Mouse (Mus musculus) gastrocnemius, adult 8-10 months (tissue): ENCODE data around the gene Tmem53. TPM values are rescaled to one million over a fixed set of nuclear protein-coding genes. Genes with fewer than 3 reads are reported as not detected.

Source experiments
- DNase-seq, 2 experiments: peaks; one replicate each; pipeline ENCODE4 v3.0.0; 2022; ENCODE audit warnings: low spot score in 2 of 2
- total RNA-seq, 4 experiments: library from RNA; stranded (reverse); gene quantifications; 2 replicates each; pipeline ENCODE4 v1.2.4; 2022

The Tmem53 gene
- total RNA-seq, 4 experiments from 2014 or later = 3.1 to 5.9 (median 4.6) TPM

DNA sequence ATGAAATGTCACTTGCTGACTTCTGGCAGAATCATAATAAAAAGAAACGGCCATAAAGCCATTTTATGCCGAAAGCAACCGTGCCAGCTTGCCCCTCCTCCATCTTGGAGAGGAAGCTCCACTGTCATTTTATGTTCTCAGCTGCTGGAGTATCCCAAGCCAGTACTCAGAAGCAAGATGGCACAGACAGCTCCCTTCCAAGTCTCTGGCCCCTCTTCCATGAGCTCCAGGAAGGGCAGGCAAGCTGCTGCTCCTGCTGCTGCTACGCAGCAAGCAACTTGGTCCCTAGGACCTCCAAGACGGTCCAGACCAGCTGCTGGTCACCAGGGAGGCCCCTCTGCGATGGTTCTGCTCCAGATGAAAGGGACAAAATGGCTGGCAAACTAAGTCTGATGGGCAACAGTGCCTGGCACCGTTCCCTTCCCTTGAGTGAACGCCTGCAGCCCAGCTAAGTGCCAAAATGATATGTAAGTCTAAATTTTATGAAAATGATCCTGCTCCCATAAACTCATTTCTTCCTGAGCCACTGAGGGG is 28.7 kb downstream of the Tmem53 start:
- DNase-seq = no peak

DNA sequence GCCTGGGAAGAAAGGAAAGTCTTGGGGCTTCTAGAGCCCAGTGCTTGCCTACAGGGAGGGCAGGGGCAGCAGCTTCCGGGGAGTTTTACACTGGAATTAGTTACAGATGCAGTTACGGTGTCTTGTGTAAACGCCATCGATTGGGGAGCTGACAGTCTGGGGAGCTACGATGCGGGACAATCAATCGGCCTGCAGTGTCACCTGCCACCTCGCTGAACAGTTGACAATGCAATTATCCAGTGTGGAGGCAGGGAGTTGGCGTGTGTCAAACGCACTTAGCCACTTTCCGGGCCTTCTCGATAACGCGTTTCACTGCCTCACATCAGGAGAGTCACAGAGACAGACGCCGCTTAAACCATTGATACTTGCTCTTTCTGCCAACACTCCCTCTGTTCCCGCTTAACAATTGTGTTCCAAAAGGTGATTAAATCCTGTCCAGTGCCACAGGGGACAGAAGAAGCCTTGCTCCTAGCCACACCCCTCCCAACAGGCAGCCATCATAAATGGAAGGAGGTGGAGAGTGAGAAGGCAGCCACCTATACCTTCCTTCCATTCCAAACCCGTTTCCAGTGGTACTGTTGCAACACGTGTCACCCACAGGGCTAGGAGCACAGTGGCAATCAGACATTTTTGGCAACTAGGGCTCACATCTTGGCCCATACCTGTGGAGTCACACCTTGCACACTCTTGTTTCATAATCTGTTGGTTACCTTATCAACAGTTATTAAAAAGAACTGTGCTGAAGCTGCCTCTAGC is 29.5 kb downstream of the Tmem53 start:
- DNase-seq = no peak

DNA sequence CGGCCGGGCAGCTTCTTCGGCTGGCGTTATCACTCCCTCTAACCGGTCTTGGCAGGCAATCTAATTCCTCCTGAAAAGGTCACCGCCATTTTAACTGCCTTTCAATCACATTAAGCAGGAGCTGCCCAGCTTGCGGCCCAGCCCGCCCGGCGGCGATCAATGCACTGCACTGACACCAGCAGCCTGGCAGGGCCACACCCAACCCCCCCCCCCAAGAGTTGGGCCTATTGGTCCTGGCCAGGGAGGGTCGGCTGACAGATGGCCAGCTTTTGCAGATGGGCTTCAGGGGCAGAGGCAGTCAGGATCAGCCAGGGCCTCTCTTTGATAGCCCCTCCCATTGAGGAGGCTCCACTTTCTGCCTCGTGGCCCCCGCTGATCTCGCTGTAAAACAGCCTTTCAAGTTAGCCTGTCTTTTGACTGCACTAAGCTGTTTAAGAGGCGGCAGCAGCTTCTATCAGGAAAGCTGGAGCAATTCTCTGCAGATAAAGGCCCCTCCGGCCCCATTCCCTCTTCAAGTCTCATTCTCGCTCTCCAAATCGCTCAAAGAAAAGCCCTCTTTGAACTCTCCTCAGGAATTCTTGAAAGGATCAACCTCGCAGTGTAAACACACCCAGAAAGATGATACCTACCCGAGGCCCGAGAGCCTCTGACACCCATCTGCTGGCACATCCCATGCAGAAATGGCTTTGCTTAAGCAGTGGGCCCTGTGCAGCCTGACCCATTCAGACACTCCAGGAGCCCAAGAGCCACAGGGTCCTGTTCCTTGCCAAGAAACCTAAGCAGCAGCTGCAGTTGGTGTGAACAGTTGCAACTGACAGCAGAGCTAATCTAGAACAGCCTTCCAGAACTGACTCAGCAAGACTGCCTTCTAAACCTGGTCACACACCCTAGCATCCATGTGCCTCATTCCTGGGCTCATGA is 31.8 kb downstream of the Tmem53 start:
- peak in 1 of 2 experiments; percentile 60 for DNase-seq

DNA sequence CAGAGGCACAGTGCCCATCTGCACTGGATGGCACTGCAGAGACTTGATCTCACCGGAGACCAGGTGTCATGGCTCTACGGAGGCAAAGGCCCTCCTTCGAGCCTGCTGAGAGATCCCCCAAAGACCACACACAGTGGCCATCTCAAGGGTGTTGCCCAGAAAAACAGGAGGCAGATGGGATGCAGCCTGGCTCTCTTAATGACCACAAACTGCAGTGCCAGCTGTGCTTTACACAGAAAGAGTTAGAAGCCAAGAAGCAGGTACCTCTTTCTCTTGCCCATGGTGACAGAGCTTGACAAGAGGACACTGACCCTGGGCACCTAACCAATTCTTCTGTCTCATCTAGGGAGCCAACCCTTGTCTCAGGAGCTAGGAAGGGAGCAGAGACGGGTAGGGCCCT is 32.6 kb downstream of the Tmem53 start:
- DNase-seq = no peak

DNA sequence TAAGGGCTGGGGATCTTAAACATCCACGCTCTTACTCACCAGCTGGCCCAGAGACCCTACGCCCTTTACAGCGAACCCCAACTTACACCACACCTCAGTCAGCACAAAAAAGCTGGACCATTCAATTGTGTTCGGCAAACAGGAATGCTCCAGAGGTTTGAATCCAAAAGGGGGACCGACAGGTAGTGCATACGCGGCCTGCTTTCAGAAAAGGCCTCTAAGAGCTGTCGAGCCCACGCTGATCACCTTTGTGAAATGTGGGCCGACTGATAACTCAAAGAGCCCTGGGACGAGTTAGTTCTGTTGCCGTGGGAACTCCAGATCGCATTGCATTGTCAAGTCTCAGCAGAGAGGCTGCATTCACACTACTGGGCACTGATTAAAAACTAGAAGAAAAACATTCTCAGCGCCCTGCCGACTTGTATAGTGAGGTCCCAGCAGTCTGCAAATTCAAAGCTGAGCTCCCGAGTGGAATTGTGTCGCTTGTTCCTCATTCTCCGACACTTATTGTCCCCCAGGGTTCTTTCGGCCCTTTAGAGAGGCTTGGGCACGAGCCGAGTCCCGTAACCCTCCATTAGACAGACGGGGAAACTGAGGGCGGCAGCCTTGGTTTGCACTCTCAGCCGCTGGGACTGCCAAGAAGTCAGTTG is 36.7 kb downstream of the Tmem53 start:
- DNase-seq = no peak

DNA sequence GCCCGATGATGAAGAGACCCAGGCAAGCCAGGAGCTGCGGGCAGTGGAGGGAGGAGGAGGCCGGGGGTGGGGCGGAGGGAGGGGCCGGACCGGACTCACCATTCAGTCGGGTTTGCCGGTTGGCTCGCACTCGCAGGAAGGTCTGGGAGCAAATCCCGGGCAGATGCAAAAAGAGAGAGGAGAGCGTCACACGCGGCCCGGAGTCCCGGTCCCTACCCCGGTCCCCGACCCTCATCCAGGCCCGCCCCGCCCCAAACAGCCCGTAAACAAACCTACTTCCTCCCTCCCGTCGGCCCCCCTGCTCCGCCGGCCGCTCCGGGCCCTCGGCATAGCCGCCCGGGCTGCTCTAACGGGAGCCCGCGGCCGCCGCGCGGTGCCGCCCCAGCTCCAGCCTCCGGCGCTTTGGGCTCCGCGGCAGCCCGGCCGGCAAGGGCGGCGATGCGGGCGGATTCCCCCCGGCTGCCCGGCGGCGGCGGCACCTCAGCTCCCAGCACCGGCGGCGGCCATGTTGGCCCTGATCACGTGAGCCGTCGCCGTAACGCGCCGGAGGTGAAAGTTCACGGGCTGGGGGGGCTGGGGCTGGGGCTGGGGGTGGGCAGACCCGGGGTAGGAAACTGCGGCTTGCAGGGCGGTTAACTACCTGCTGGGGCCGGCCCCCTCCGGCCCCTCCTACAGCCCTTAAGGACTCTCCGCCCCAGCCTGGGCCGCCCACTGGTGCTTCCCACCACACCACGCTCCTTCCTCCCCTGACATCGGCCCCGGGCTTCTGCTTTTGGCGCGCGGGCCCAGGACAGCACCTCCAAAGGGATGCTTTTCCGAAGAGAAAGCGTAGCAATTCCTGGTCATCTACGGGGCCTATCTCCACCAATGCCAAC is 37.4 kb downstream of the Tmem53 start:
- peak; percentile 41 to 66 for DNase-seq

DNA sequence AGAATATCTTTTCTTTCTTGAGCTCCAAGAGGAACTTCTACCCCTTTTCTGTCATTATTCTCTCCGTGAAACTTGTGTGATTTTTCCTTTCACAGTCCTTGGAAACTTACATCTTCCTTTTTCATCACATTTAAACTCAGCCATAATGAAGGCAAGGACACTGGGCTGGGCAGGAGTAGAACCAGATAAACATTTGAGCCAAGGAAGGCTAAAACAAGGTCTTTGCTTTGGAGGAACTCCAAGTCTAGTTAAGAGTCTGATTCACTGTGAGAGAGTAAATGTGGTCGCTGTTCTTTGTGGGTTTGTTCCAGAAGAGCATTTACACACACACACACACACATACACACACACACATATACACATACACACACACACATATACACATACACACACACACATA is 39.9 kb downstream of the Tmem53 start:
- no peak for DNase-seq

DNA sequence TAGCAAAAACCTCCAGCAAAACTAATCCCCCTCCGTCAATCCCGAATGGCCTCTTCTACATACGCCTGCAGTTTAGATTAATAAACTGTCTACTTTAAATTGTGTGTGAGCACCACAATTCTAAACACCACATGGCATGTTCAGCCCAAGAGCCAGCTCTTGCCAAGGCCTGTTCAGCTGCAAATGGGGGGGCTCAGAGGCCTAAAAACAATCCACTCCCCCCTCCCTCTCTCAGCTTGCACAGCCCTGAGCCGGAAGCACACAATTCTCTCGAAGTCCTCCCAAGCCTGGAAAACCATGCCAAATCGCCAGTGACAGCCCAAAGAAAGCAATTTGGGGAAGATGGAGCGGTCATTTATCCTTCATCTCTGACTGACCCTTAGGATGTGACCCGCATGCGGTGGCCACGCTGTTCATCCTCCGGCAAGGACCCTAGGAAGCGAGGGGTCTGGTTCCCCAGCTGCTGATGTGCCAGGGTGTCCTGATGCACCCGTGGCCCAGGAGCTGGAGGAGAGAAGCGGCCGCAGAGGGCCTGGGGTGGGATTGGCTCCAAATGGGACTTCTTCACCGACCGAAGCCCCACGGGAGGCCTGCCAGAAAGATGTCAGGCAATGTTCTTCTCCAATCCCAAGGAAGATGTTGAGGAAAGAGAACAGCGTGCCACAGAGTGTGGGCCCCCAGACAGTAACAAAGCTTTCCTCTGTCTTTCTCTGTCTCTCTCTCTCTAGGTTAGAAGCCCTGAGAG is 45.3 kb downstream of the Tmem53 start:
- no peak for DNase-seq

DNA sequence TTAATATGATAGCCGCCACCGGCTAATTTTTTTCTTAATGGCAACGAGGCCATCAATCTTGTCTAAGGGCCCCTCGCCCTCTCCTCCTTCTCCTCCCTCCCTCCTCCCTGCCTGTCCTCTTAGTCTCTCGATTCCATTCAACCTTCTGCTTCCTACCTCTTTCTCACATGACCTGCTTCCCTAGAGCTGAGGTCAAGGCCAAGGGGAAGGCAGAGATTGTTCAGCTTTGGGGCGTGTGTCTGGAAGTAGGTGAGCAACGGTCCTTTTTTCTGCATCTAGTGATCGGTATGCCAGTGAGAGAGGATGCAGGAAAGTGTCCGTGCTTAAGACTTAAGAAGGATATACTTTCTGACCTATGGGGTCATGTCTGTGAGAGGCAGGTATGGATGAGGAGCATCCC is 46.1 kb downstream of the Tmem53 start:
- no peak for DNase-seq

DNA sequence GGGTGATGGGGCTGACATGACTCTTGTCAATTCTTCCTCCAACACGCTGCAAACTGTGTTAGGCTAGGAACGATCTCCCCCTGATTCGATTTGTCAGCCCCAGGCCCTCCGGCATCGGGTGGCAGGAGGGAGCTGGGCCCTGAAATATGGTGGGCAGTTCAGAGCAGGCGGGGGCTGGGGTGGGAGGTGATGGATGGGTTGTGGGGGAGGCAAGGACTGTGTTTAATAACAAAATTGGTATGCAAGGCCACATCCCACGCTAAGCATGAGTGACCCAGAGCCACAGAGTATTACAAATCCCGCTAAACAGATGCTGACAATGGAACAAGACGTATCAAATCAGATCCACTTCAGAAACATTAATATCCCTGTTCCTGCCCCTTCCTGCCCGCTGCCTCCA is 48.2 kb downstream of the Tmem53 start:
- no peak for DNase-seq

DNA sequence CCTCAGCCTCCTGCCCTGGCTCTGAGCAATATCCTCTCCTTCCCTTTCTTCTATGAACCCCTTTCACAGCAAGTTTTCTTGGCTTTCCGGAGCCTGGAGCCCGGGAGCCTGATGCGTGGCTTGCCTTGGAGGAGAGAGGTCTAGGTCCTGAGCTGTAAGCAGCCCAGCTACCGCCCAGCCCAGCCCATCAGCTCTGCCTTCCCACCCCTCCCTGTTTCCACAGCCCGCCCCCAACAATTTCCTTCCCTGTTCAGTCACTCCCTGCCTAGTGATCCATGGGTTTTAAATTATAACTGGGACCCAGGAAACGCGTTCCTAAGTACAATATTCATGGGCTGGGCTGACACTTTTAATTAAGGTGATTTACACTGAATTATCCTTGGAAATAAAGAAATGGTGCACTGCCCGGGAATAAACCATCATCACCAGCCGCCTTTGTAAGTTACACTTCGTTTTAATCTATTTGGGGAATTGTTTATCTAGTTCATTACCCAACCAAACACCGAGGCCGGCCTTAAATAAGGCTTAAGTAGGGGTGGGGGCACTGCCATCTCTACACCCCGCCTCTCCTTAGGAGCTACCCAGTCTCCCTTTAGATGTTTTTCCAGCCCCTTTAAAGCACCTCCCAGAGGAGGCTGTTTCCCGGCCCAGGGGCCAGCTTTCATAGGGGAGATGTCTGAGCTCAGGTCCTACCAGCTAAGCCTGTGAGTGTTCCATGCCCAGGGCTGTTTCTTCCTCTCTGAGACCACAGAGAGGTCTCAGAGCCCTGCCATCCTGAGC is 50.5 kb downstream of the Tmem53 start:
- DNase-seq = no peak

DNA sequence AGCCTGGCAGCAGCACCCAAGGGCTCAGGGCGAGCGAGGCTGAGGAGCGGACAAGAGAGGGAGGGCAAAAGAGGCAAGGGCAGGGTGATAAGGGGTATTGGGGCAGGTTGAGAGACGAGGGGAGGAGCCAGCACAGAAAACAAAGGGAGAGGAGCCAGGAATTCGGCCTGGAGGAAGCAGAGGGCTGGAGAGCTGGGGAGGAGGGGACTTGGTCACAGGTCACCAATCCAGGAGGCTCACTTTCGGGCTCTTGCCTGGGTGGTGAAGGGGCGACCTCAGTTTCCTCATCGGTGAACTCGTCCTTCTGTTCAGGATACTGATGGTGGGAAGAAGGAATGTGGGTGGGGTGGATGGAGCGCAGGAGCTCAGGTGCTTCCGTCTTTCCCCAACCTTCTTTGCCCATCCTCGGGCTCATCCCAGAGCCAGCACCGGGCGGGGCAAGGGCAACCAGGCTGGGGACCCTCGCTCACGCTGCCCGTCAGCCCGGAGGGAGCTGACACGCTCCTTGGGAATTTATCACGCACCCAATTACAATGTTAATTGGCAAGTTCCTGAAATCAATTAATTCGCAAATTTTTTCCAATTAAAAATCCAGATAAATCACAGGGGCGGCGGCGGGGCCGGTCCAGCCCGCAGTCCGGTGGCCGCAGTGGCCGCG is 52.0 kb downstream of the Tmem53 start:
- no peak for DNase-seq

DNA sequence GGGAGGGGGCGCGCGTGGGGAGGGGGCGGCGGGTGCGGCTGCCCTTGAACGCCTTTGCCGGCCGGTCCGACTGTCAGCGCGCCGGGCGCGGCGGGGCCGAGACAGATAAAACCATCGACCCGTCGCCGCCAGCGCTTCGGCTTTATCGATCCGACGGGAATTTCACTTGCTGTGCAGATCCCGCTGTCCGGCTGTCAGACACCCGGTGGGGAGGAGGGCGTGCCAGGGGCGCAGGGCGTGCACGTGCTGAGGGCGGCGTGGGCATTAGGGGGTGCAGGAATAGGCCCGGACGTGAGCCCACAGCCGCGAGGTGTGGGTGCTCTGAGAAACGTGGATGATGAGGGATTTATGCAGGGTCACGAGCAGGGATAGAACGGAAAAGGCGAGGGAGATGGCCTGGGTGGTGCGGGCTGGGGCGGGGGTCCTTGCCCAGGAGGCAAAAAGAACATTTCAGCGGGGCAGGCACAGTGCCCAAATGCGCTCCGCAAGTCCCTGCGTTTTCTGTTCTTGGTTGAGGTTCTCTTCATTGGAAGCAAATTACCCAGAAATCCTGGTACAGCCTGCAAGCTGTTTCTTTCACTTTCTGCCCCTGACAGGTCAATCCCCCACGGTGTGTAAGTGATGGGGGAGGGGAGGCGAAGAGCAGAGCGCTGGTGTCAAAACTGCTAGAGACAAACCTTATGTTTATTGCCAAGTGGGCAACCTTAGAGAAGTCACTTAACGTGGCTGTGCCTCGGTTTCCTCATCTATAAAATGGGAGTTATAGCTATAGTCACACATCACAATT is 52.7 kb downstream of the Tmem53 start:
- no peak for DNase-seq

DNA sequence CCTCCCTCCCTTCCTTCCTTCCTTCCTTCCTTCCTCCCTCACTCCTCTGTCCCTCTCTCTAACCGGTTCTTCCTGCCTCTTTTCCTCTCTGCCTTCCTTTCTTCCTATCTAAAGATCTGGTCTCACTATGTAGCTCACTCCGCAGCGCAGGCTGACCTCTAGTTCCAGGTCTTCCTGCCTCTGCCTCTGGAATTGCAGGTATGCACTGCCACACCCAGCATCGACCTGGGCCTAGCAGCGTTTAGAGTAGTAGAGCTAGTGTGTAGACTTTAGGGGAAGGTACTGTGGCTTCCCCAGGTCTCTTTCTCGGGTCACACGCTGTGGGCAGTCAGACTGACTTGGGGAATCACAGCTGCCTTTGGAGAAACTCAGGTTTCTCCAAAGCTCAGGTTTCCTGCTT is 53.7 kb downstream of the Tmem53 start:
- DNase-seq = no peak

DNA sequence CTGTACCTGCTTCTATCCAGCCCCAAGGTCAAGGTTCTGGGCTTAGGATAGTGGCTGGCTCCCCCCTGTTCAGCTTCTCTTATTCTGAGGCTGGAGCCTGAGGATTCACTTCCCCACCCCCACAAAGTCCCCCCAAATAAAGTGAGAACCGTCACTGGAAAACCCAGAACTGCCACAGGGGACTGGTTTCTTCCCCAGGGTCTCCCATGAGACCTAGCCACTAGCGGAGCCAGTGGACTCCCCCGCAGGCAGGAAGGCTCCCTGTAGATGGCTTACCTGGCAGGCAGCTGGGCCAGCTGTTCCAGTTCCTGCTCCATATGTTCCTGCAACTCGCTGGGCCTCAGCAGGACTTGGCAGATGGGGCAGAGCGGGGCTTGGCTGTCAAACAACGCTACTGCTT is 55.5 kb downstream of the Tmem53 start:
- no peak for DNase-seq

DNA sequence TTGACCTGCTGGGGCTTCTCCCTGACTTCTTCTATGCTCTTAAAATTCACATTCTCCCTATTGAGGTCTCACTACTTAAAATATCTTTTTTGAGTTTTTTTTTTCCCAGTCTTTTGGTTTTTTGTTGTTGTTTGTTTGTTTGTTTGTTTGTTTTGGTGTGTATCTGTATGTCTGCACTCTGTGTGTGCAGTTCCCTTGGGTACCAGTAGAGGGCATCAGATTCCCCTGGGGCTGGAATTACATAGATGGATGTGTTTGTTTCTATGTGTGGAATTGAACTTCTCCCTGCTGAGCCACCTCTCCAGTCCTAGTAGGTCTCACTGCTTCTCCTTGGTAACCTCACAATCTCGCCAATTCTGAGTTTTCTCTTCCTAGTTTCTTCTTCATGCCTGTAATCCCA is 57.7 kb downstream of the Tmem53 start:
- DNase-seq = no peak

DNA sequence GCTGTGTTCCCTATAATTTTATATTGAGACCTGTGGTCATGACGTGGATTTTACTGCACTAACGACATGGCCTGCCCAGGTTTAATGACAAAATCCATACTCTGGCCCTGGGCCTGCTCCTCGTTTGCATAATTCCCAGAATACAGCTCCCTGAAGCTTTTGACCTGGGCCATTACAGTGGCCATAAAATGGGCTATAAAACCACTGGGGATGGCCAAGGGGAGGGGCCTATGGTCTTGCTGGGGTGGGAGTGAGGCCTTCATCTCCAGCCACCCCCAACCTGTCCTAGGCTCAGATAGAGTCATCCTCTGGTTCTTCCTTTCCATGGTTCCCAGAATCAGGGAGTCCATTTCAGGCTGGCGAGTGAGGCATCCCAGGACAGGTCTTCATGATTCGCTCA is 60.1 kb downstream of the Tmem53 start:
- DNase-seq = no peak
